Mouse (Mus musculus) Muller cell, postnatal 12 days (primary cell): ENCODE measurements around the gene Gm20905.
"Not testable (repeated sequence)": the region's sequence is repeated elsewhere in the genome, so short reads cannot be mapped to it uniquely, and the experiment has no call there.

Experiments
- DNase-seq: peaks from one replicate; pipeline ENCODE4 v3.0.0-alpha.2; 2015; ENCODE audit errors: inconsistent ontology term

Gm20905 gene

DNA sequence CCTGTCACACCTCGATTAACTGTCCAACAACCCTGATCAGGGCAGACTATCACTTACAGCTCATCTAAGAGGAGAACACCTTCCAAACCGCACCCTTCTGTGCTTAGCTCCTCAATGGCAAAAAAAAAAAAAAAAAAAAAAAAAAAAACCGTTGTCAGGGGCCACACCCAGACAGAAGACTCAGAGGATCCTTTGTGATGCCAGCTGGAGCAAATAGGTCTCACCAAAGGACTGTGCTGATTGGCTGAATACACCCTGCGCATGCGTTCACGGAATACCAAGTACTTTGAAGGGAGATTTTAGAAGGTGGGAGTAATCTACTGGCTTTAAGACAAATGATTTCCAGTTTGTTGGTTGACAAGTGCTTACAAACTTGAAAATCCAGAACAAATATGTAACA, at the start of gene Gm20905:
TSS of gene Gm20905 (minus strand) at position 101 of the 400 bp plus-strand sequence.
- DNase-seq: not testable (repeated sequence)
